Mouse (Mus musculus): ENCODE data around the gene Ap5b1.

- TF ChIP-seq CTCF (conservative IDR thresholded peaks at IDR 0.05; ENCODE audit: low read length) (no peak), POU5F1 (IDR thresholded peaks at IDR 0.05; ENCODE audit: borderline replicate concordance, low read length) (no peak), NANOG (IDR thresholded peaks at IDR 0.05; ENCODE audit: borderline replicate concordance, low read length) (no peak)
Observed at GRCm38 (mm10) chr19:5569521-5569920, 1.7 kb downstream of the Ap5b1 start.
